Mouse (Mus musculus): ENCODE data around the gene Rere. TPM values are rescaled to one million over a fixed set of nuclear protein-coding genes. Genes with fewer than 3 reads are reported as not detected.

The Rere gene
- 41.2 and 50.0 TPM in 2 replicates for polyA plus RNA-seq (2015; fragmentation: Nextera tagmentation; extraction: Ambion mirVana)

GRCm38 (mm10) chr4:150281018-150281761 lies at the start of gene Rere:
Rere (plus strand) TSS chr4:150281646.
- peak; percentile 98 for ATAC-seq (ENCODE audit: low read depth)
- H3K4me2 ChIP-seq, result peak within 1 kb of the TSS; percentile 85
- H3K9me3 ChIP-seq, result no peaks in the 10 kb centered on the region
- peak within 1 kb of the TSS; percentile 100 for H3K4me3 ChIP-seq
- under 1% methylated on average over 48 of the region's 60 CpGs for WGBS
- no peaks in the 10 kb centered on the region for H3K27me3 ChIP-seq
- H3K9ac ChIP-seq, result peak within 1 kb of the TSS; percentile 100
- H3K36me3 ChIP-seq, result no peaks in the 10 kb centered on the region
- H3K4me1 ChIP-seq (replicated peaks), result peaks cover 40% of the 10 kb centered on the region
- peak within 1 kb of the TSS; percentile 99 for H3K27ac ChIP-seq (replicated peaks)

GRCm38 (mm10) chr4:150231871-150232270 lies 49.6 kb upstream of the Rere start:
- Histone ChIP-seq H3K4me3 (no peak overlapping the region), H3K27me3 (0 out of 2 replicates have a peak, but pooled peaks cover 4% of the 10 kb centered on the region), H3K4me2 (no peak overlapping the region), H3K36me3 (no peaks in the 10 kb centered on the region), H3K4me1 (replicated peaks) (peaks cover 57% of the 10 kb centered on the region), H3K27ac (replicated peaks) (no peak overlapping the region), H3K9me3 (no peaks in the 10 kb centered on the region), H3K9ac (no peak overlapping the region)
- ATAC-seq (ENCODE audit: low read depth), result no peak
- 60% methylated on average over 8 of the region's 8 CpGs for WGBS

GRCm38 (mm10) chr4:150234599-150235327 lies 46.7 kb upstream of the Rere start:
- no peaks in the 10 kb centered on the region for H3K9me3 ChIP-seq
- H3K4me3 ChIP-seq, result no peak overlapping the region
- H3K27me3 ChIP-seq, result 0 out of 2 replicates have a peak, but pooled peaks cover 4% of the 10 kb centered on the region
- no peak overlapping the region for H3K9ac ChIP-seq
- ATAC-seq (ENCODE audit: low read depth), result no peak
- H3K36me3 ChIP-seq, result 0 out of 2 replicates have a peak, but pooled peaks cover 2% of the 10 kb centered on the region
- H3K4me2 ChIP-seq, result no peak overlapping the region
- H3K27ac ChIP-seq (replicated peaks), result peak overlapping the region; percentile 77
- peaks cover 58% of the 10 kb centered on the region for H3K4me1 ChIP-seq (replicated peaks)
- 13% methylated on average over 8 of the region's 8 CpGs for WGBS

GRCm38 (mm10) chr4:150235585-150235984 lies 45.9 kb upstream of the Rere start:
- WGBS, result 55% methylated on average over 4 of the region's 4 CpGs
- peaks cover 5% of the 10 kb centered on the region; the same call in 1 of the 2 replicates for H3K36me3 ChIP-seq
- ATAC-seq (ENCODE audit: low read depth), result no peak
- H3K9me3 ChIP-seq, result no peaks in the 10 kb centered on the region
- peaks cover 58% of the 10 kb centered on the region for H3K4me1 ChIP-seq (replicated peaks)
- H3K4me3 ChIP-seq, result no peak overlapping the region
- no peak overlapping the region for H3K4me2 ChIP-seq
- H3K27ac ChIP-seq (replicated peaks), result no peak overlapping the region
- H3K9ac ChIP-seq, result no peak overlapping the region
- H3K27me3 ChIP-seq, result 0 out of 2 replicates have a peak, but pooled peaks cover 4% of the 10 kb centered on the region

- peaks cover 57% of the 10 kb centered on the region for H3K4me1 ChIP-seq (replicated peaks)
- 0 out of 2 replicates have a peak, but pooled peaks cover 4% of the 10 kb centered on the region for H3K27me3 ChIP-seq
- ATAC-seq (ENCODE audit: low read depth), result no peak
- peak overlapping the region; percentile 85 for H3K4me3 ChIP-seq
- H3K4me2 ChIP-seq, result peak overlapping the region; percentile 67
- peak overlapping the region; percentile 97 for H3K9ac ChIP-seq
- H3K36me3 ChIP-seq, result peaks cover 7% of the 10 kb centered on the region
- H3K9me3 ChIP-seq, result no peaks in the 10 kb centered on the region
- H3K27ac ChIP-seq (replicated peaks), result peak overlapping the region; percentile 100
- 76% methylated on average over 8 of the region's 8 CpGs for WGBS
These were observed 45.4 kb upstream of the Rere start for GRCm38 (mm10) chr4:150236031-150236430.

GRCm38 (mm10) chr4:150236521-150237481 lies 44.6 kb upstream of the Rere start, which contains the start of gene Eno1:
Eno1 (plus strand) TSS chr4:150236721.
- Histone ChIP-seq H3K27me3 (no peaks in the 10 kb centered on the region), H3K4me2 (peak within 1 kb of the TSS; percentile 67), H3K4me1 (replicated peaks) (peaks cover 57% of the 10 kb centered on the region), H3K9me3 (no peaks in the 10 kb centered on the region), H3K36me3 (peaks cover 15% of the 10 kb centered on the region), H3K27ac (replicated peaks) (peak within 1 kb of the TSS; percentile 100), H3K4me3 (peak within 1 kb of the TSS; percentile 85), H3K9ac (peak within 1 kb of the TSS; percentile 97)
- ATAC-seq (ENCODE audit: low read depth), result peak; percentile 97
- WGBS, result under 1% methylated on average over 71 of the region's 78 CpGs

- WGBS, result 0% methylated on average over 21 of the region's 21 CpGs
- no peaks in the 10 kb centered on the region for H3K27me3 ChIP-seq
- H3K4me2 ChIP-seq, result peak overlapping the region; percentile 67
- H3K4me1 ChIP-seq (replicated peaks), result peaks cover 63% of the 10 kb centered on the region
- no peaks in the 10 kb centered on the region for H3K9me3 ChIP-seq
- peak overlapping the region; percentile 85 for H3K4me3 ChIP-seq
- peak; percentile 33 for ATAC-seq (ENCODE audit: low read depth)
- peak overlapping the region; percentile 100 for H3K27ac ChIP-seq (replicated peaks)
- peak overlapping the region; percentile 97 for H3K9ac ChIP-seq
- H3K36me3 ChIP-seq, result peaks cover 25% of the 10 kb centered on the region
These were observed 43.6 kb upstream of the Rere start for GRCm38 (mm10) chr4:150237636-150238361.

GRCm38 (mm10) chr4:150238433-150239086 lies 42.9 kb upstream of the Rere start:
- Histone ChIP-seq H3K9me3 (no peaks in the 10 kb centered on the region), H3K4me2 (peak overlapping the region; percentile 67), H3K36me3 (peaks cover 33% of the 10 kb centered on the region), H3K27me3 (no peaks in the 10 kb centered on the region), H3K9ac (peak overlapping the region; percentile 97), H3K27ac (replicated peaks) (0 out of 2 replicates have a peak overlapping the region, but pooled peaks have one; percentile 3), H3K4me1 (replicated peaks) (peaks cover 71% of the 10 kb centered on the region), H3K4me3 (peak overlapping the region; percentile 85)
- no peak for ATAC-seq (ENCODE audit: low read depth)
- WGBS, result 6% methylated on average over 3 of the region's 3 CpGs

- WGBS, result 19% methylated on average over 5 of the region's 5 CpGs
- H3K4me3 ChIP-seq, result peak overlapping the region; percentile 85
- ATAC-seq (ENCODE audit: low read depth), result no peak
- H3K9me3 ChIP-seq, result no peaks in the 10 kb centered on the region
- H3K27me3 ChIP-seq, result no peaks in the 10 kb centered on the region
- no peak overlapping the region for H3K27ac ChIP-seq (replicated peaks)
- H3K4me2 ChIP-seq, result peak overlapping the region; percentile 67
- peak overlapping the region; percentile 97 for H3K9ac ChIP-seq
- peaks cover 74% of the 10 kb centered on the region for H3K4me1 ChIP-seq (replicated peaks)
- H3K36me3 ChIP-seq, result peaks cover 38% of the 10 kb centered on the region
These were observed 42.4 kb upstream of the Rere start for GRCm38 (mm10) chr4:150239087-150239480.

- no peaks in the 10 kb centered on the region for H3K9me3 ChIP-seq
- peaks cover 42% of the 10 kb centered on the region for H3K36me3 ChIP-seq
- peak overlapping the region; percentile 97 for H3K9ac ChIP-seq
- H3K27ac ChIP-seq (replicated peaks), result peak overlapping the region; percentile 38
- H3K27me3 ChIP-seq, result no peaks in the 10 kb centered on the region
- peak overlapping the region; percentile 67 for H3K4me2 ChIP-seq
- WGBS, result 29% methylated on average over 6 of the region's 6 CpGs
- peak overlapping the region; percentile 85 for H3K4me3 ChIP-seq
- no peak for ATAC-seq (ENCODE audit: low read depth)
- H3K4me1 ChIP-seq (replicated peaks), result peaks cover 71% of the 10 kb centered on the region
These were observed 41.9 kb upstream of the Rere start for GRCm38 (mm10) chr4:150239503-150239902.
